Mouse (Mus musculus) Patski (cell line): ENCODE results near the gene Rab40c. TPM values are rescaled to one million over a fixed set of nuclear protein-coding genes. Genes with fewer than 3 reads are reported as not detected.

Experiments used
- ATAC-seq: fragments of 100-300 bp; one replicate; pipeline ENCODE4 v1.8.0; 2021
- CTCF ChIA-PET: fragments of 350-600 bp; sonication (Branson Sonifier 250); formaldehyde crosslinking; loops from one replicate; lab custom pipeline; 2022; ENCODE audit warnings: inconsistent platforms; lab: Charles Lee
- POLR2A ChIA-PET: fragments of 350-600 bp; sonication (Branson Sonifier 250); formaldehyde crosslinking; loops from one replicate; lab custom pipeline; 2022; ENCODE audit warnings: antibody characterized with exemption, inconsistent platforms; lab: Charles Lee
- DNase-seq: peaks from one replicate; pipeline ENCODE4 v3.0.0-alpha.2; 2011; ENCODE audit warnings: low read depth, low spot score
- H3K27me3 ChIP-seq: fragments of 371-371 bp; one replicate; pipeline ENCODE4 v1.5.1; 2021
- CTCF ChIP-seq: fragments of 100-300 bp; IDR thresholded peaks from one replicate; pipeline ENCODE4 v1.5.1; 2021
- in situ Hi-C: fragments of 300-500 bp; cut with MboI; formaldehyde crosslinking; loops from 3 replicates; pipeline ENCODE4 v1.11.1; 2018; ENCODE audit warnings: low pct_unique_long_range_greater_than_20kb, mixed read lengths
- polyA plus RNA-seq: library from polyadenylated mRNA; unstranded; gene quantifications from one replicate; pipeline ENCODE4 v1.2.3, GENCODE M21; 2021

Rab40c gene
- polyA plus RNA-seq, 1 experiment from 2014 or later, result 20.2 TPM

DNA sequence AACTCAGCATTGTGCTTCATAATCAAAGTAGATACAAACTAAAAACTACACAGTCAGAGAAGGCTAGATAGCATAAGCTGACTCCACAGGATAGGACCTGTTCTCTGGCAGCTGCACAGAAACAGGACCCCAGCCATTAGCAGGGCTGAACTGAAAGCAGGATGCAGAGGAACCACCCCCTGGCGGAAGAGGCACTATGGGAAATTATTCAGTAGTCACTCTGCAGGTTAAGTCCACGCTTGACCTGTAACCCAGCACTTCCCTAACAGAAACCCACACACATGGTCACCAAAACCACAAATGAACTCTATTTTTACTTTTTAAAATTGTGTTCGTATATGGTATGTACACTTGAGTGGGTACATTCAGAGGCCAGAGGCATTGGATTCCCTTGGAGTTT lies 16.5 kb downstream of the Rab40c start:
- TF ChIP-seq CTCF, result no peak
- DNase-seq, result no peak

DNA sequence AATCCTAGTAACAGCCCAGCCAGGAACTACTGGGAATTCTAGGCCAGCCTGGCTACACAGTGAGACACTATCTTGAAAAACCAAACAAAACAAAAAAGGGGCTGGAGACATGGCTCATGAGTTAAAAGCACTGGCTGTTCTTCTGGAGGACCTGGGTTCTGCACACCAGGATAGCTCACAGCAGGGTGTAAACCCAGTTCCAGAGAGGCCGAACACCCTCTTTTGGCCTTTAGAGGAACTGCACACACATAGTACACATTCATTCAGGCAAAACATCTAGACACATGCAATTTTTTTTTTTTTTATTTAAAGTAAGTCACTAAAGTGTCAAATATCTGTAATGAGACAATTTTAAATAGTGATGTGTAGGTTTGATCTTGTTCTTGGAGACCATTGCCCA lies 19.3 kb downstream of the Rab40c start:
- in situ Hi-C loops, result no loop called here
- no peaks in the 10 kb centered on the region for H3K27me3 ChIP-seq
- ATAC-seq, result no peak
- peak; percentile 29 for TF ChIP-seq CTCF
- ChIA-PET POLR2A (no interaction called here), CTCF (no interaction called here)
- DNase-seq, result no peak

More for the DNA sequence above, 16.5 kb downstream of the Rab40c start:
- ChIA-PET POLR2A (no interaction called here), CTCF (interaction anchor here (1.3 to 2.9 kb wide), 2 partner anchors 9 to 109 kb away, joined by 3 to 12 read pairs; no protein-coding TSS in a partner anchor)
- no peak for ATAC-seq
- in situ Hi-C loops, result no loop called here
- no peaks in the 10 kb centered on the region for H3K27me3 ChIP-seq

DNA sequence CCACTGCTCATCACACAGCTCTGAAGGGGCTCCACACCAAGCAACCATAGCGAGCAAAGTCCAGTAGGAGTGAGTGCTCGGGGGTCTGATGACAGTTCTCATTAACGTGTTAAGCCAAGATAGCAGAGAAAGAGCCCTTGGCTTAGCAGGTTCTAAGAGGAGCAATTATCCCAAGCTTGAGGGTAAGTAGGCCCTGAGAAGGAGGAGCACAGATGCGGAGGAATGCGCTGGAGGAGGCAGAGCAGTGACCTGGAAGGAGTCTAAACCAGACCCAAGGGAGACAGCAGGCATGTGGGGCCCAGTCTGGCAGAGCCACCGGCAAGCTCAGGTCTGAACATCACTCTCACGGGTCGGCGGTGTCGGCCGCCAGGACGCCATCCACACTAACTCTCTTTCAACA lies 23.6 kb downstream of the Rab40c start:
- no peaks in the 10 kb centered on the region for H3K27me3 ChIP-seq
- ChIA-PET CTCF (interaction anchor here (1.1 to 3.3 kb wide), 5 partner anchors 11 to 116 kb away, joined by 3 to 24 read pairs (median 4); no protein-coding TSS in a partner anchor), POLR2A (interaction anchor here (1.5 kb wide), 1 partner anchor 22 kb away, joined by 3 read pairs; no protein-coding TSS in a partner anchor)
- in situ Hi-C loops, result loop anchor here (5.0 kb wide), 1 partner anchor 196 kb away; the partner anchor contains the start of gene Decr2
- ATAC-seq (no peak), DNase-seq (no peak)
- no peak for TF ChIP-seq CTCF

DNA sequence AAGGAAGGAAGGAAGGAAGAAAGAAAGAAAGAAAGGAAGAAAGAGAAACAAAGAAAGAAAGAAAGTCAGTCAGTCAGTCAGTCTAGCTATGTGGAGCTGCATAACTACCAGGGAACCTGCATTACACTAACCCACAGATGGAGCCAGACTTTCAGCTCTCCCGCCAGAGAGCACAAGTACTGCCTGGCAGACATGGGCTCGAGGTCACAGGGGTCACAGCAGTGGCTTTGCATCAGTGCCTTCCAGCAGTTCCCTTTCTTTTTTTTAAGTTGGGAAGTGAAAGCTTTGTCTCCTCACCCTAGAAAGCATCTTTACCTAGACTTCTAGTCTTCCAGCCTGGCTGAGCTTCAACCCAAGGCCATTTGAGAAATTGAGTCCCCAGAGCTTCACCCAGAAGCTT lies 24.1 kb downstream of the Rab40c start:
- ATAC-seq (no peak), DNase-seq (no peak)
- TF ChIP-seq CTCF, result no peak
- ChIA-PET POLR2A (interaction anchor here (1.5 kb wide), 1 partner anchor 23 kb away, joined by 3 read pairs; no protein-coding TSS in a partner anchor), CTCF (interaction anchor here (1.1 to 3.3 kb wide), 7 partner anchors 9 to 117 kb away, joined by 3 to 24 read pairs (median 9); no protein-coding TSS in a partner anchor)
- H3K27me3 ChIP-seq, result no peaks in the 10 kb centered on the region
- in situ Hi-C loops, result loop anchor here (5.0 kb wide), 1 partner anchor 197 kb away; the partner anchor contains the start of gene Decr2

DNA sequence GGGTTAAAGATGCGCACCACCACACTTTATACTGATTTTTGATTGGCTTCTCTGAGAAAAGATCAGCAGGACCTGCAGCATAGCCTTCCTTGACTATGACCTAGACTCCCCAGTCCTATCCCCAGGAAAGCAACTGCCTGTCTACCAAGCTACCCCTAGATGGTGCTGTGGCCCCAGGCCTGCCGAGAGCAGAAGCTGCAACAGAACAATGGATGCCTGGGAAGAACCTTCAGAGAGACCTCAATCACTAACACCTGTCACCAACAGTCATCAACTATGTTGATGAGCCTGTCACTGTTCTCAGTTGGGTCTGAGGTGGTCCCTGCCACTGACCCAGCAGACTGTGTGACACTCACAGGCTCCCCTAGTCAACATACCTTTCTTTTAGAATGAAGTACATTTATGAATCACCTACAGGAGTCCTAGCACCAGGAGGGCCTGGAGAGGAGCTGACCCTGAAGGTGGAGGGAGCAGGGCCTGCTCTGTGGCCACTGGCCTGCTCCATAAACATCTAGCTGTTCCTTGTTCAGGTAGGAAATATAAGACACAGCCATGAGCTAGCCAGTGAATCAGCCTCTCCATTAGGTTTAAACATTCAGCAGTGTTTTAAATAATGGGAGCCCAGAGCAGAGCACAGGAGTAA lies 25.4 kb downstream of the Rab40c start:
- ChIA-PET CTCF (interaction anchor here (0.7 to 3.3 kb wide), 18 partner anchors 8 to 210 kb away, joined by 3 to 24 read pairs (median 5); partner anchors contain the start of genes Nhlrc4 and Pigq), POLR2A (interaction anchor here (1.2 kb wide), 1 partner anchor 12 kb away, joined by 3 read pairs; no protein-coding TSS in a partner anchor)
- no peak for DNase-seq
- in situ Hi-C loops, result loop anchor here (5.0 kb wide), 1 partner anchor 118 kb away; no protein-coding TSS in a partner anchor
- ATAC-seq, result peak; percentile 51
- no peaks in the 10 kb centered on the region for H3K27me3 ChIP-seq
- peak; percentile 98 for TF ChIP-seq CTCF

DNA sequence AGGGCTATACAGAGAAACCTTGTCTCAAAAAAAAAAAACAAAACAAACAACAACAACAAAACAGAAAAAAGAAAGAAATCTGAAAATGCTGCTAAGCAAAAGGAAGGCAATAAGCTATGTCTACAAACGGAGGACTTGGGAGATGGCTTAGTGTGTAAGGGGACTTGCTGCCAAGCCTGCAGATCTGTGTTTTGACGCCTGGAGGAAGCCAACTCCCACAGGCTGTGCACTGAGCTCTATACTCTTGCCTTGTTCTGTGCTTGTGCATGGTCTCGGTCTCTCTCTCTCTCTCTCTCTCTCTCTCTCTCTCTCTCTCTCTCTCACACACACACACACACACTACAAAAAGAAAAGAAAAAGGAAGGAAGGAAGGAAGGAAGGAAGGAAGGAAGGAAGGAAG lies 30.7 kb downstream of the Rab40c start:
- in situ Hi-C loops, result no loop called here
- DNase-seq (no peak), ATAC-seq (no peak)
- no peak for TF ChIP-seq CTCF
- ChIA-PET CTCF (no interaction called here), POLR2A (no interaction called here)
- H3K27me3 ChIP-seq, result no peaks in the 10 kb centered on the region

DNA sequence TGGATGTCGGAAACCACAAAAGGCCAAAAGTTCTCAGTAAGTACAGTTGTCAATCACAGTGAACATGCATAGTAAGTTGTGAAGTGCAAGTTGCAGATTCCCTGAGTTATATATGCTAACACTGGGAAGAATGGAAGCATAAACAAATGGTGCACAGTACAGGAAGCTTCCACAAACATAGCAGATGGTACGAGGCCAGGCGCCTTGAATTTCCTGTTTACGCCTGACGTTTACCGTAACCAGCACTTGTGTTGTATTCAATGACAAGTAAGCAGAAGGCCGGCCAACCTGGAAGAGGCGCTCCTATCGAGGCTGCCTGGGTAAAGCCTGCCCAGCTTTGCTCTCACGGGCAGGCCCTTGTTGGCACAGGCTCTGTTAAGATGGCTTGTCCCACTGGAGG lies 32.1 kb downstream of the Rab40c start:
- ChIA-PET POLR2A (no interaction called here), CTCF (no interaction called here)
- no peak for TF ChIP-seq CTCF
- in situ Hi-C loops, result no loop called here
- H3K27me3 ChIP-seq, result no peaks in the 10 kb centered on the region
- no peak for ATAC-seq
- no peak for DNase-seq

DNA sequence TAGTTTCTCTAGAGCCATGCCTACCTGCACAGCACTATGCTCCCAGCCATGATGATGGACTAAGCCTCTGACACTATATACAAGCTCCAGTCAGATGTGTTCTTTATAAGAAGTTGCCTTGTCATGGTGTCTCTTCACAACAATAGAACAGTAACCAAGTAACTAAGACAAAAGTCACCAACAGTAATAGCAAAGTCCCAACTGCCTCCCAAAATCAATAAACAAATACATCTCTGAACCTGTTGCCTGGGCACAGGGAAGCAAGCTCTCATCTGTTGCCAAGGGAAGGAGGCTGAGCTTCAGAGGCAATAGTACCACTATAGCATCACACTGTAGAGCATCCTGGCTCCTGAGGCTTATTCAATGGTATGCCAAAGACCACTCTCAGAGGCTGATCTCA lies 32.7 kb downstream of the Rab40c start:
- TF ChIP-seq CTCF, result no peak
- in situ Hi-C loops, result no loop called here
- ATAC-seq, result no peak

DNA sequence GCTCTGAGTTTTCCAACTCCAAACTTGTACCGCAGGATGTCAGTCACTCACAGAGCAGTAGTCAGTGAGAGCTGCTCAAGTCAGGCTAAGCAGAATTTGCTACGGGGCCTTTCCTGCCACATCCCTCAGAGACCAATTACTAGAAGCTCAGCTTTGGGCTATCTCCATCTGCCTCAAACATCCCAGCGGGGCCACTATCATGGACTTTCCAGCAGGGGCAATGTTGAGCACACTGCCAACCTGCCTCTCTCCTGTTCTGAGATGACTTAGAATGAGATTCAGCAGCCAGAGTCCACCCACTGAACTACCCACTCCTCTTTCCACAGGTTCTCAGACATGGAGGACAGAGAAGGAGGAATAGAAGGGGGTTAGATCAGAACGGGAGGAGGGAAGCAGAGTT lies 33.9 kb downstream of the Rab40c start:
- CTCF ChIA-PET, result interaction anchor here (1.2 kb wide), 1 partner anchor 110 kb away, joined by 3 read pairs; no protein-coding TSS in a partner anchor
- no peaks in the 10 kb centered on the region for H3K27me3 ChIP-seq
- DNase-seq (no peak), ATAC-seq (no peak)
- POLR2A ChIA-PET, result no interaction called here
- no peak for TF ChIP-seq CTCF
- in situ Hi-C loops, result no loop called here

More for the DNA sequence above, 32.7 kb downstream of the Rab40c start:
- H3K27me3 ChIP-seq, result no peaks in the 10 kb centered on the region
- DNase-seq, result no peak
- POLR2A ChIA-PET, result no interaction called here
- CTCF ChIA-PET, result interaction anchor here (0.8 kb wide), 1 partner anchor 8 kb away, joined by 5 read pairs; no protein-coding TSS in a partner anchor

DNA sequence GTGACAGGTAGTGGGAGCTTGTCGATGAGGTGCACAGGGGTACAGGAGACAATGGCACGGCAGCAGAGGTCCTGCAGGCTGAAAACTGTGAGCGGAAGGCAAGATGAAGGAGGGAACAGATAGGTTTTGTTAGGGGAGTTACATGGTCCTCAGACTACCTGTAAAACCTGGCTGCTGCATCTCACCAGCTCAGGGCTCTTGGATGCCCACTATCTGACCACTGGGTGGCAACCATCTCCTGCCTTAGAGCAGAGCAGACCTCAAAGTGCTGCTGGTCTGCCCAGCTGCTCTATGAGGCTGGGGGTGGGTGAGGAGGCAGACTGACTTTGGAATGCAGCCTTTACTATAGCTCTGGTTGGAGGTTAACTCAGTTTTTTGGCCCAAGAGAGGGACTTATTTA lies 35.7 kb downstream of the Rab40c start:
- in situ Hi-C loops, result no loop called here
- ChIA-PET CTCF (interaction anchor here (2.4 kb wide), 1 partner anchor 10 kb away, joined by 9 read pairs; no protein-coding TSS in a partner anchor), POLR2A (interaction anchor here (1.4 kb wide), 1 partner anchor 101 kb away, joined by 3 read pairs; no protein-coding TSS in a partner anchor)

More for the DNA sequence above, 35.7 kb downstream of the Rab40c start:
- no peak for ATAC-seq
- DNase-seq, result no peak
- H3K27me3 ChIP-seq, result no peaks in the 10 kb centered on the region
- TF ChIP-seq CTCF, result no peak
